Mouse (Mus musculus): ENCODE data around the gene Rfc3.
"Not testable (repeated sequence)": the region's sequence is repeated elsewhere in the genome, so short reads cannot be mapped to it uniquely, and the experiment has no call there.

Gene Rfc3

GRCm38 (mm10) chr5:151650700-151651410, at the start of gene Rfc3:
TSS of gene Rfc3 (minus strand) at chr5:151651242.
- DNase-seq (ENCODE audit: low spot score in 2 of 2), result peak; percentile 94 to 95

- not testable (repeated sequence) for DNase-seq (ENCODE audit: low spot score in 2 of 2)
Measured at GRCm38 (mm10) chr5:151693636-151694035, 42.6 kb upstream of the Rfc3 start.

- peak; percentile 72 to 81 for DNase-seq (ENCODE audit: low spot score in 2 of 2)
Measured at GRCm38 (mm10) chr5:151686606-151687525, 35.8 kb upstream of the Rfc3 start.

- DNase-seq (ENCODE audit: low spot score in 2 of 2), result no peak
Measured at GRCm38 (mm10) chr5:151662207-151662606, 11.2 kb upstream of the Rfc3 start.

GRCm38 (mm10) chr5:151651411-151651784, 356 bp upstream of the Rfc3 start:
- no peak for DNase-seq (ENCODE audit: low spot score in 2 of 2)

- no peak for DNase-seq (ENCODE audit: low spot score in 2 of 2)
Measured at GRCm38 (mm10) chr5:151644845-151645244, 6.2 kb downstream of the Rfc3 start.

GRCm38 (mm10) chr5:151642867-151643266, 8.2 kb downstream of the Rfc3 start:
- no peak for DNase-seq (ENCODE audit: low spot score in 2 of 2)

GRCm38 (mm10) chr5:151642102-151642501, 8.9 kb downstream of the Rfc3 start:
- no peak for DNase-seq (ENCODE audit: low spot score in 2 of 2)

GRCm38 (mm10) chr5:151605921-151606320, 45.1 kb downstream of the Rfc3 start, which contains the start of gene Vmn2r18:
TSS of gene Vmn2r18 (minus strand) at chr5:151606021.
- DNase-seq (ENCODE audit: low spot score in 2 of 2), result no peak

- DNase-seq (ENCODE audit: low spot score in 2 of 2), result no peak
Measured at GRCm38 (mm10) chr5:151601696-151602095, 49.3 kb downstream of the Rfc3 start.
